Mouse (Mus musculus) megakaryocyte, embryonic 14.5 days (primary cell): Measurements from ENCODE around the gene Gdap1l1. TPM values are rescaled to one million over a fixed set of nuclear protein-coding genes. Genes with fewer than 3 reads are reported as not detected.
A peak's percentile ranks its signal among the peaks of the same experiment; 100 is the strongest.
"Not testable (repeated sequence)": the region's sequence is repeated elsewhere in the genome, so short reads cannot be mapped to it uniquely, and the experiment has no call there.

ENCODE experiments used
- H3K27me3 ChIP-seq: replicated peaks from 2 replicates; pipeline ENCODE3; 2012; ENCODE audit warnings: inconsistent platforms
- H3K36me3 ChIP-seq: replicated peaks from 2 replicates; pipeline ENCODE3; 2012; ENCODE audit warnings: low read length, inconsistent platforms, mixed read lengths
- H3K4me1 ChIP-seq: 2 replicates; pipeline ENCODE4 v1.6.1; 2012; ENCODE audit warnings: inconsistent platforms
- H3K4me3 ChIP-seq: replicated peaks from 2 replicates; pipeline ENCODE3; 2012; ENCODE audit warnings: moderate library complexity, mild to moderate bottlenecking, inconsistent platforms
- H3K9me3 ChIP-seq: 2 replicates; pipeline ENCODE4 v1.6.1; 2012; ENCODE audit warnings: inconsistent platforms
- FLI1 ChIP-seq: IDR thresholded peaks from 2 replicates; pipeline ENCODE4 v1.6.1; 2012; ENCODE audit warnings: low read length, inconsistent platforms, mixed read lengths
- GATA1 ChIP-seq: IDR thresholded peaks from 3 replicates; pipeline ENCODE4 v1.6.1; 2012; ENCODE audit warnings: mixed read lengths, low read length, inconsistent platforms, borderline replicate concordance
- polyA plus RNA-seq: library from polyadenylated mRNA; stranded (reverse); fragments of >175 nt; gene quantifications from 2 replicates; pipeline ENCODE4 v1.2.3, GENCODE M21; 2012; ENCODE audit warnings: low replicate concordance; ENCODE audit not compliant: insufficient read depth

Gene Gdap1l1
- polyA plus RNA-seq, 1 experiment: 0.47 TPM

GRCm38 (mm10) chr2:163444017-163444416, 5.7 kb downstream of the Gdap1l1 start:
- Histone ChIP-seq H3K4me3 (no peak overlapping the region), H3K36me3 (no peaks in the 10 kb centered on the region), H3K9me3 (no peaks in the 10 kb centered on the region), H3K27me3 (peaks cover 71% of the 10 kb centered on the region), H3K4me1 (no peaks in the 10 kb centered on the region; the same call in 1 of the 2 replicates)
- TF ChIP-seq GATA1 (no peak), FLI1 (no peak)

GRCm38 (mm10) chr2:163447375-163447774, 9.1 kb downstream of the Gdap1l1 start:
- Histone ChIP-seq H3K36me3 (no peaks in the 10 kb centered on the region), H3K27me3 (peaks cover 63% of the 10 kb centered on the region), H3K4me3 (peak overlapping the region; percentile 14), H3K4me1 (no peaks in the 10 kb centered on the region), H3K9me3 (no peaks in the 10 kb centered on the region)
- TF ChIP-seq GATA1 (no peak), FLI1 (no peak)

- Histone ChIP-seq H3K9me3 (no peaks in the 10 kb centered on the region), H3K4me1 (no peaks in the 10 kb centered on the region), H3K27me3 (peaks cover 54% of the 10 kb centered on the region), H3K36me3 (no peaks in the 10 kb centered on the region), H3K4me3 (peak overlapping the region; percentile 64)
- TF ChIP-seq FLI1 (no peak), GATA1 (no peak)
Observed at GRCm38 (mm10) chr2:163449276-163449675, 11.0 kb downstream of the Gdap1l1 start.

- H3K36me3 ChIP-seq: no peaks in the 10 kb centered on the region
- H3K4me3 ChIP-seq: no peak overlapping the region
- H3K9me3 ChIP-seq: no peaks in the 10 kb centered on the region
- no peaks in the 10 kb centered on the region for H3K4me1 ChIP-seq
- H3K27me3 ChIP-seq: peaks cover 50% of the 10 kb centered on the region
- TF ChIP-seq FLI1 (no peak), GATA1 (no peak)
Observed at GRCm38 (mm10) chr2:163450668-163451295, 12.5 kb downstream of the Gdap1l1 start.

GRCm38 (mm10) chr2:163452738-163453137, 14.5 kb downstream of the Gdap1l1 start:
- Histone ChIP-seq H3K9me3 (no peaks in the 10 kb centered on the region), H3K27me3 (peaks cover 50% of the 10 kb centered on the region), H3K4me3 (no peak overlapping the region), H3K36me3 (no peaks in the 10 kb centered on the region), H3K4me1 (no peaks in the 10 kb centered on the region)
- TF ChIP-seq GATA1 (no peak), FLI1 (no peak)

GRCm38 (mm10) chr2:163453378-163453777, 15.1 kb downstream of the Gdap1l1 start:
- H3K36me3 ChIP-seq: no peaks in the 10 kb centered on the region
- peaks cover 6% of the 10 kb centered on the region for H3K4me1 ChIP-seq
- H3K27me3 ChIP-seq: peaks cover 52% of the 10 kb centered on the region
- TF ChIP-seq FLI1 (no peak), GATA1 (no peak)
- H3K4me3 ChIP-seq: no peak overlapping the region
- H3K9me3 ChIP-seq: no peaks in the 10 kb centered on the region

GRCm38 (mm10) chr2:163458539-163459265, 20.4 kb downstream of the Gdap1l1 start:
- no peaks in the 10 kb centered on the region for H3K36me3 ChIP-seq
- peaks cover 48% of the 10 kb centered on the region for H3K27me3 ChIP-seq
- no peak for TF ChIP-seq GATA1
- no peak for TF ChIP-seq FLI1
- peaks cover 18% of the 10 kb centered on the region for H3K4me1 ChIP-seq
- 0 out of 2 replicates have a peak, but pooled peaks cover 8% of the 10 kb centered on the region for H3K9me3 ChIP-seq
- H3K4me3 ChIP-seq: no peak overlapping the region

GRCm38 (mm10) chr2:163459380-163459779, 21.1 kb downstream of the Gdap1l1 start:
- H3K4me1 ChIP-seq: peaks cover 18% of the 10 kb centered on the region
- no peaks in the 10 kb centered on the region for H3K36me3 ChIP-seq
- TF ChIP-seq GATA1 (no peak), FLI1 (no peak)
- H3K27me3 ChIP-seq: peaks cover 44% of the 10 kb centered on the region
- 0 out of 2 replicates have a peak, but pooled peaks cover 8% of the 10 kb centered on the region for H3K9me3 ChIP-seq
- H3K4me3 ChIP-seq: no peak overlapping the region

GRCm38 (mm10) chr2:163460622-163461021, 22.3 kb downstream of the Gdap1l1 start:
- H3K4me3 ChIP-seq: no peak overlapping the region
- peaks cover 18% of the 10 kb centered on the region for H3K4me1 ChIP-seq
- H3K36me3 ChIP-seq: no peaks in the 10 kb centered on the region
- peaks cover 37% of the 10 kb centered on the region for H3K27me3 ChIP-seq
- 0 out of 2 replicates have a peak, but pooled peaks cover 8% of the 10 kb centered on the region for H3K9me3 ChIP-seq
- no peak for TF ChIP-seq GATA1
- TF ChIP-seq FLI1: no peak

GRCm38 (mm10) chr2:163461307-163461706, 23.0 kb downstream of the Gdap1l1 start:
- H3K4me3 ChIP-seq, H3K36me3 ChIP-seq, H3K9me3 ChIP-seq: not testable (repeated sequence)
- Histone ChIP-seq H3K4me1 (peaks cover 18% of the 10 kb centered on the region), H3K27me3 (peaks cover 34% of the 10 kb centered on the region)
